Mouse (Mus musculus) limb, embryonic 10.5 days (tissue): ENCODE data around the gene Slc47a2. TPM values are rescaled to one million over a fixed set of nuclear protein-coding genes. Genes with fewer than 3 reads are reported as not detected.

Experiments used
- DNase-seq: peaks from one replicate; pipeline ENCODE4 v3.0.0-alpha.2; 2017; ENCODE audit warnings: low spot score
- H3K27ac ChIP-seq: fragments of 300-500 bp; sonication (generic); 2 replicates; pipeline ENCODE4 v1.5.1; 2016; ENCODE audit warnings: mild to moderate bottlenecking
- H3K27me3 ChIP-seq: fragments of 300-500 bp; sonication (generic); 2 replicates; pipeline ENCODE4 v1.6.1; 2016; ENCODE audit warnings: low read depth, mild to moderate bottlenecking; ENCODE audit not compliant: poor library complexity, severe bottlenecking
- H3K36me3 ChIP-seq: fragments of 300-500 bp; sonication (generic); 2 replicates; pipeline ENCODE4 v1.6.1; 2016; ENCODE audit warnings: mild to moderate bottlenecking, moderate library complexity
- H3K4me1 ChIP-seq: fragments of 300-500 bp; sonication (generic); 2 replicates; pipeline ENCODE4 v1.6.1; 2016
- H3K4me3 ChIP-seq: fragments of 300-500 bp; sonication (generic); 2 replicates; pipeline ENCODE4 v1.5.1; 2016; ENCODE audit warnings: mild to moderate bottlenecking, moderate library complexity
- H3K9me3 ChIP-seq: fragments of 300-500 bp; sonication (generic); replicated peaks from 2 replicates; pipeline ENCODE4 v1.6.1; 2016; ENCODE audit warnings: mild to moderate bottlenecking
- WGBS: fragments of 180-500 bp; shearing (Covaris S2); methylation state at CpG from one replicate; pipeline ENCODE4 v1.1.7; 2016; 5-methylcytosine and 5-hydroxymethylcytosine counted together
- polyA plus RNA-seq: library from polyadenylated mRNA; unstranded; fragments of >200 nt; fragmentation: Nextera tagmentation; extraction: Ambion mirVana; gene quantifications from 2 replicates; pipeline ENCODE4 v1.2.1, GENCODE M21; 2016

The Slc47a2 gene
- polyA plus RNA-seq, 1 experiment from 2014 or later, result not detected

GRCm38 (mm10) chr11:61271612-61272011 lies 71.0 kb downstream of the Slc47a2 start:
- no peak overlapping the region for H3K27ac ChIP-seq
- H3K9me3 ChIP-seq, result no peaks in the 10 kb centered on the region
- no peak overlapping the region for H3K4me3 ChIP-seq
- no peaks in the 10 kb centered on the region; the same call in 1 of the 2 replicates for H3K4me1 ChIP-seq
- no peak for DNase-seq
- no peaks in the 10 kb centered on the region for H3K36me3 ChIP-seq
- H3K27me3 ChIP-seq, result peaks cover 10% of the 10 kb centered on the region; the same call in 1 of the 2 replicates

- Histone ChIP-seq H3K4me3 (no peak overlapping the region), H3K4me1 (peaks cover 6% of the 10 kb centered on the region), H3K27ac (no peak overlapping the region), H3K9me3 (no peaks in the 10 kb centered on the region), H3K27me3 (peaks cover 10% of the 10 kb centered on the region; the same call in 1 of the 2 replicates), H3K36me3 (no peaks in the 10 kb centered on the region)
- WGBS, result 93% methylated on average over 5 of the region's 5 CpGs
- no peak for DNase-seq
Measured at GRCm38 (mm10) chr11:61270406-61270805, 72.3 kb downstream of the Slc47a2 start.

GRCm38 (mm10) chr11:61268626-61269349 lies 73.9 kb downstream of the Slc47a2 start:
- Histone ChIP-seq H3K4me1 (peaks cover 6% of the 10 kb centered on the region), H3K27ac (no peak overlapping the region), H3K4me3 (no peak overlapping the region), H3K9me3 (no peaks in the 10 kb centered on the region), H3K27me3 (peaks cover 10% of the 10 kb centered on the region; the same call in 1 of the 2 replicates), H3K36me3 (no peaks in the 10 kb centered on the region)
- 93% methylated on average over 6 of the region's 6 CpGs for WGBS
- no peak for DNase-seq

GRCm38 (mm10) chr11:61266551-61267533 lies 75.8 kb downstream of the Slc47a2 start, which contains the start of gene Aldh3a2:
Gene Aldh3a2 (minus strand): TSS chr11:61267464.
- DNase-seq, result peak; percentile 96
- peaks cover 6% of the 10 kb centered on the region for H3K4me1 ChIP-seq
- H3K27ac ChIP-seq, result peak within 1 kb of the TSS; percentile 93
- H3K27me3 ChIP-seq, result peaks cover 10% of the 10 kb centered on the region; the same call in 1 of the 2 replicates
- no peaks in the 10 kb centered on the region for H3K9me3 ChIP-seq
- H3K36me3 ChIP-seq, result peaks cover 15% of the 10 kb centered on the region
- H3K4me3 ChIP-seq, result peak within 1 kb of the TSS; percentile 71
- WGBS, result 2% methylated on average over 58 of the region's 58 CpGs

- H3K36me3 ChIP-seq, result peaks cover 33% of the 10 kb centered on the region
- no peak overlapping the region for H3K4me3 ChIP-seq
- H3K27me3 ChIP-seq, result peaks cover 8% of the 10 kb centered on the region; the same call in 1 of the 2 replicates
- H3K4me1 ChIP-seq, result peaks cover 6% of the 10 kb centered on the region
- H3K9me3 ChIP-seq, result no peaks in the 10 kb centered on the region
- H3K27ac ChIP-seq, result no peak overlapping the region
- DNase-seq, result no peak
- 91% methylated on average over 1 of the region's 1 CpGs for WGBS
Measured at GRCm38 (mm10) chr11:61263841-61264240, 78.8 kb downstream of the Slc47a2 start.

- H3K27me3 ChIP-seq, result no peaks in the 10 kb centered on the region
- peaks cover 6% of the 10 kb centered on the region for H3K4me1 ChIP-seq
- 96% methylated on average over 14 of the region's 14 CpGs for WGBS
- no peak overlapping the region for H3K27ac ChIP-seq
- H3K4me3 ChIP-seq, result no peak overlapping the region
- peaks cover 40% of the 10 kb centered on the region for H3K36me3 ChIP-seq
- DNase-seq, result no peak
- H3K9me3 ChIP-seq, result no peaks in the 10 kb centered on the region
Measured at GRCm38 (mm10) chr11:61262516-61262915, 80.1 kb downstream of the Slc47a2 start.

GRCm38 (mm10) chr11:61259106-61259505 lies 83.6 kb downstream of the Slc47a2 start:
- WGBS, result 97% methylated on average over 6 of the region's 6 CpGs
- Histone ChIP-seq H3K27me3 (peaks cover 4% of the 10 kb centered on the region; the same call in 1 of the 2 replicates), H3K4me1 (no peaks in the 10 kb centered on the region), H3K27ac (no peak overlapping the region), H3K36me3 (peaks cover 62% of the 10 kb centered on the region), H3K4me3 (no peak overlapping the region), H3K9me3 (no peaks in the 10 kb centered on the region)
- no peak for DNase-seq

- H3K4me1 ChIP-seq, result no peaks in the 10 kb centered on the region
- H3K9me3 ChIP-seq, result no peaks in the 10 kb centered on the region
- H3K27me3 ChIP-seq, result peaks cover 4% of the 10 kb centered on the region; the same call in 1 of the 2 replicates
- no peak overlapping the region for H3K27ac ChIP-seq
- DNase-seq, result no peak
- WGBS, result 91% methylated on average over 12 of the region's 12 CpGs
- no peak overlapping the region for H3K4me3 ChIP-seq
- peaks cover 40% of the 10 kb centered on the region for H3K36me3 ChIP-seq
Measured at GRCm38 (mm10) chr11:61252807-61253206, 89.9 kb downstream of the Slc47a2 start.

- no peak for DNase-seq
- peaks cover 4% of the 10 kb centered on the region; the same call in 1 of the 2 replicates for H3K27me3 ChIP-seq
- no peaks in the 10 kb centered on the region for H3K4me1 ChIP-seq
- WGBS, result 87% methylated on average over 10 of the region's 10 CpGs
- no peaks in the 10 kb centered on the region for H3K9me3 ChIP-seq
- no peak overlapping the region for H3K4me3 ChIP-seq
- H3K36me3 ChIP-seq, result peaks cover 40% of the 10 kb centered on the region
- no peak overlapping the region for H3K27ac ChIP-seq
Measured at GRCm38 (mm10) chr11:61251741-61252140, 90.9 kb downstream of the Slc47a2 start.

Other genes starting within 250 kb of the Slc47a2 start
- 0.39 TPM in 2 replicates for gene Tnfrsf13b, start 216.1 kb downstream of the Slc47a2 start, polyA plus RNA-seq
- gene Usp22, start 167.8 kb downstream of the Slc47a2 start, polyA plus RNA-seq, result 139 and 168 TPM in 2 replicates
- not detected in 2 replicates for gene Aldh3a1, start 135.3 kb downstream of the Slc47a2 start, polyA plus RNA-seq
- gene Aldh3a2, start 75.4 kb downstream of the Slc47a2 start, polyA plus RNA-seq, result 12.7 and 15.1 TPM in 2 replicates
- 0.05 and 0.13 TPM in 2 replicates for gene Slc47a1, start 35.5 kb upstream of the Slc47a2 start, polyA plus RNA-seq
- 0.10 and 0.23 TPM in 2 replicates for gene Rnf112, start 111.3 kb upstream of the Slc47a2 start, polyA plus RNA-seq
- gene Mfap4, start 142.6 kb upstream of the Slc47a2 start, polyA plus RNA-seq, result 124 and 208 TPM in 2 replicates
- gene Mapk7, start 151.5 kb upstream of the Slc47a2 start, polyA plus RNA-seq, result 87.2 and 94.7 TPM in 2 replicates
- 45.3 and 46.7 TPM in 2 replicates for gene B9d1, start 162.3 kb upstream of the Slc47a2 start, polyA plus RNA-seq
- 20.3 and 24.1 TPM in 2 replicates for gene Epn2, start 236.8 kb upstream of the Slc47a2 start, polyA plus RNA-seq